Mouse (Mus musculus) layer of hippocampus, adult 18-20 months (tissue): ENCODE measurements around the gene Rpl23. TPM values are rescaled to one million over a fixed set of nuclear protein-coding genes. Genes with fewer than 3 reads are reported as not detected.
A peak's percentile ranks its signal among the peaks of the same experiment; 100 is the strongest.

ENCODE experiments used
- DNase-seq, 2 experiments: peaks; one replicate each; pipeline ENCODE4 v3.0.0; 2022; ENCODE audit warnings: low spot score in 2 of 2
- total RNA-seq, 2 experiments: library from RNA; stranded (reverse); gene quantifications; 2 replicates each; pipeline ENCODE4 v1.2.3; 2021

Gene Rpl23
- total RNA-seq, 2 experiments from 2014 or later: 367 to 379 TPM

DNA sequence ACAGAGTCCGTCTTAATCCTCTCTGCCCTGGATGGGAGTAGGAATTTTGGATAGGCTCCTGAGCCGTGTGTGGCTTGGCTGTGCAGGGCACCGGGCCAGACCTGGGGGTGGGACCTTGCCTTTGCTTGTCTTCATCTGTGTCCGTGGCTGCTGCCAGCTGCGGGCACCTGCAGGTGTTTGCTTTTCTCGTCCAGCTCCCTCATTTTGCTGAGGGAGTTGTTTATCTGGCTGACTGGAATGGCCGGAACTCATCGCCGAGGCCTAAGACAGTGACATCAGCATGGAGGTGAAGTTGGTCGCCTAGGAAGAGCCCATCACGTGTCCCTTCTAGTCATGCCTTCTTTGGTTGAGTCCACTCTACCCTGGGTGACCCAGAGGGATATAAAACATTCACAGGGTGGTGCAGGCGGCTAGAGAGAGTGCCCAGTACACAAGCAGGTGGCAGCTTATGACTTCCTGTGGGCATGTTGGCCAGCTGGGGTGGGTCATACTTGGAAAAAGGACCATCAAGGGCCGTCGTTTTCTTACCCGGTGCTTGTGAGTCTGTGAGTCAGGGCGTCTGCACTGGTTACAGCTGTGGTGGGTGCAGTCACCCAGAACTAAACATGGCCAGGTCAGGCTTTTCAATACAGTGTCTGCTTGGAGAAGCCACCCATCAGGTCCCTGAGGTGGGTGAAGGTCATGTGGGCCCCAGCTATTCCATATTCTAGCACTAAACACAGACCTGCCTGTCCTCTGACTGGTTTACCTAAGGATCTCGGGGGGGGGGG is 31.7 kb upstream of the Rpl23 start:
- DNase-seq: no peak

DNA sequence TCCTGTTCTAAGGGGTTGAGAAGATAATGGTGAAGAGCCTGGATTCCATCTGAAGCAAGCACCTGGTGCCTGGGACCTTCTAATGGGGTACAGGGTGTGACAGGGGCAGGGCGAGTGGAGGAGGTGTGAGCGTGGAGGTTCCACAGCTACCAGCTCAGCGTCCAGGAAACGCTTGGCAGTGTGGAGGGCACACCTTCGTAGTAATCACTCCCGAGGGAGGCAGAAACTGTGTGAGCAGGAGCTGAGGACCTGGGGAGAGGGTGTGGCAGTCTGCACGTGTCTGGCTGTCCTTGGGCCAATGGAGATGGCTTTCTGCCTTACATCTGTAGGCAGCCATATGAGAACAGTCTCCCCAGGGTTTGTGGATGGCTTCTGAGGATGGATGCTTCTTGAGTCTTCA is 30.8 kb upstream of the Rpl23 start:
- DNase-seq: no peak

DNA sequence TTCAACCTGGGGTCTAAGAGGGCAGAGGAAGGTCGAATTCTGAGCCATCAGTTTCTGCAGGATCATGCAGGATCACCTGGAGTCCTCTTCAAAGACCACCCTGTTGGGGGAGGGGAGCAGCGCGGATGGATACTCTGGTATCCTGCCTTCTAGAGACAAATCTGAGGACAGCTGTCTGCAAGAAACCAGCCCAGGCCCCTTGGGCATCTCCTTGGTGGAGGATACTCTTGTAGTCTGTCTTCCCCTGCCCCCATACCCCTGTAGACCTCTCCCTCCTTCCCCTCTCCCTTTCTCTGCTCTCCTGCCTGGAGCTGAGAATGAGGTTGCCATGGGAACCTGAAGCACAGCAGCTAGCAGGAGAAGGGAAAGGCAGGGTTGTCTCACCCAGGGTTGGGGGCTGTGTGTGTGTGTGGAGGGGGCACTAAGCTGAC is 30.3 kb upstream of the Rpl23 start:
- DNase-seq: peak; percentile 54 to 56

DNA sequence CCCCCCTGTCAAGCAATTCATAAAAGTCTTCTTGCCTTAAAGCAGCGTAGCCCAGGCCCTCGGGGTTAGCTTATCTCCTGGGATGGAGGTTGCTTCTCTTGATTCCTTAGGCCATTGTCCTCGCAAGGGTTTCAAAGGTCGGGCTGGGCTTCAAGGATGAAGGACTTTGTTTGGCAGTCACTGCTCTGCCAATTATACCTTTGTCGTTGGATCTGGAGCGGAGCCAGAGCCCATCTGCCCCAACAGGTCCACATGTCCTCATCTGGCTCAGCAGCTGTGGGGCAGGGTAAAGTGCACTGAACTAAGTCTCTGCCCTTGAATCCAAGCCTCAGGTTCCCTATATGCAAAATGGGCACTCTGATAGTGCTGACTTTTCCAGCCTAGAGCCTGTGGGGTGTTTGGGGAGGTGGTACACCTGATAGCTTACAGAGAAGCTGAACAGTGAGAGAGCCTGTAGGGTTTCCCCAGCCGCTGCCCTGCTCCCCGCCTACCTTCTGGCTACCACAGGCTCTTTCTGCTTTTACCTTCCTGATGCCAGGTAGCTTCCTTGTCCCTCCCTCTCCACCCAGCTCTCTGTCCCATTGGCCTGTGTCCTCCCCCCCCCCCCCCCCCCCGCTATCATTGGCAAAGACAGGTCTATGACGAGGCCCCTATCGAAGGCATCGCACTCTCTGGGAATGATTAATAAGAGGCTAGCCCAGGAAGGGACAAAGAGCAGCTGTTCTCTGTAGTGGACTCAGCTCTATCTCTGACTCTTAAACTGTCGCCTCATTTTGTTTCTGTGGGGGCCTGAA is 29.5 kb upstream of the Rpl23 start:
- no peak for DNase-seq

DNA sequence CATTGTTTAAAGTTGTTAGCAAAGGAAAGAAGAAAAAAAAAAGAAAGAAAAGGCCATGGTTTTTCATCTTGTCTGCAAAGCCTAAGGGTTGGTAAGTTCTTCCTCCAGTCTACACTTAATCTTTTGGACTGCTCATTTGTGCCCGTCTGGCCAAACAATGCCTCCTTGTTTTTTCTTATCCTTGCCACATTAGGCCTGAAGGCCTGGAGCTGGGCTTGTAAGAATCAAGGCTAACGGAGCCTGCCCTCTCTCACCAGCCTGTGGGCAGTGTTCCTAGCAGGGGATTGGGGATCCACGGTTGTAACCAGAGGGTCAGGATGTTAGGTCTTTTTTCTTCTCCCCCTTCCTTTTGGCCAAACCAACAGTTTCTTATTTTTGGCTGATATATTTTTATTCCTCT is 28.7 kb upstream of the Rpl23 start:
- DNase-seq: no peak

DNA sequence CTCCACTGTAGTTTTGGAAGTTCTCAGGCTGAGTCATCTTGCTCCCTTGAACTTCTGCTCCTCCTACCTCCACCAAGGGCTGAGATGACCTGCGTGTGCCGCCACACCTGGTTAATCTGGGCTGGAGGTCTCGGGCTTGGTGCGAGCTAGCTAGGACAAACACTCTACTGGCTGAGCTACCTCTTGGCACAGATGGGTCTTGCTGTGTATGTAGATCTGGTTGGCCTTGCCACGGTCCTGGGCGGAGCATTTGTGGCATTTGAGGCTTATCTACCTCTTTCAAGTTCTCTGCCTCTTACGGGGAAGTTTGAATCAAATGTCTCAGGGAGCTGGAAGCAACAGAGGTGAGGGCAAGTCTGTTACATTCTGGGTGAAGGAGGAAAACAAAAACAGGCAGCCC is 28.1 kb upstream of the Rpl23 start:
- DNase-seq: no peak

DNA sequence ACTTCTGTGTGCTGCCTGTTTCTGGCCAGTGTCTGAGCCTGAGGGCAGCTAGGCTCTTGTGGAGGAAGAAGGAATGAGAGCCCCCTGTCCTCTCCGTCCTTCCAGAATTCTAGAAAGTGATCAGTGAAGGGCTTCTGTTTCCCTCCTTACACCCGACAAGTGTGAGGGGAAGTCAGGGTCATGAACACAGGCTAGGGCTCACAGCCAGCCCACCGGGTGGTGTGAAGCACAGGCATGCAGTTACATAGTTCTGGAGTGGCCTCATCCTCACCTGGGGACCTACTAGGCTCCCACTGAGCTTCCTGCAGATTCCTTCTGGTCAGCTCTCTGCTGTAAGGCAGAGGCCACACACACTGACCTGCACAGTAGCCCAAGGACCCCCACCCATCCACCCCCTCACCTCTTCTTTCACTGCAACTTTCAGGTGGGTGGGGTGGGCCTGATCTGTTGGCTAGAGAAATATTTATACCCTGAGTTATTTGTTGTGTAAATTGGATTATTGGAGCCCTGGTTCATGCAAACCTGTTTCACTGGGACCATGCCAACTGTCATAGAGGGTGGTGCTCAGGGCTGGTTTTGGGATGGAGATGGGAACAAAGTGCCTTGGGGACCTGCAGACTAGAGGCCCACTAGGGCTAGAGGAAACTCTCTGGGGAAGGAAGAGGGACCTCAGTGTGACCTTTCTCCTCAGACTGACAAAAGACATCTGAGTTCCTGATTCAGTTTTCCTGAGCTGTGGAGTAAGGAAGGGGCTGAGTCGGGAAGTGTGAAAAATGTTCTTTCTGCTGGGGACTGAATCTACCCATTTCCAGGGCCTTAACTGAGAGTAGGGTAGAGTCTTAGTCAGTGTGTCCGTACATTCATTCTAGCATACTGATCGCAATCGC is 27.2 kb upstream of the Rpl23 start:
- no peak for DNase-seq

DNA sequence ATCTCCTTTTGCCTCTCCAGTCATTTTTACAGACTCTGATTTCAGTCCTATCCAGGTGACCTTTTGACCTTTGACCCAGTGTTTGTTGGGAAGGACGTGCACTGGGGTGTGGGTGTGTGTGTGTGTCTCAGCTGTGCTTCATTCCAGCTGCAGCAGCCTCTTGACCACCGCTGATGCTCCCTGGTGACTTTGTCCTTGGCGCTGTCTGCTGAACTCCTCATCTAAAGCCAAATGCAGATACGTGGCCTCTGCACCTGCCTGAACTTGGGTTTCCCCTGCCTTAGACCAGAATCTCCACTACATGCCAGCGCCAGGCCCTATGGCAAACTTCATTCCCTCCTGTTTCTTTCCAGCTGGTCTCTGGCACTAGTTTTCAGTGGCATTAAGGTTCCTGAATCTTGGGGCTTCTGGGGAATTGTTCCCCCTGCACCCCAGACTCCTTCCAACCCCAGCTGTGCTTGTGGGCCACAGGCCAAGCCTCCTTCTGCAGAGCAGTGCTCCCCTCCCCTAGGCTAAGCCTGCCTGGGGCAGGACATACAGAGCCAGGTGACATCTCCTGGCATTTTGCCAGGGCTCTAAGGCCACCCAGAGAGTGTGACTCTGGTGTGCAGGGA is 26.5 kb upstream of the Rpl23 start:
- no peak for DNase-seq

DNA sequence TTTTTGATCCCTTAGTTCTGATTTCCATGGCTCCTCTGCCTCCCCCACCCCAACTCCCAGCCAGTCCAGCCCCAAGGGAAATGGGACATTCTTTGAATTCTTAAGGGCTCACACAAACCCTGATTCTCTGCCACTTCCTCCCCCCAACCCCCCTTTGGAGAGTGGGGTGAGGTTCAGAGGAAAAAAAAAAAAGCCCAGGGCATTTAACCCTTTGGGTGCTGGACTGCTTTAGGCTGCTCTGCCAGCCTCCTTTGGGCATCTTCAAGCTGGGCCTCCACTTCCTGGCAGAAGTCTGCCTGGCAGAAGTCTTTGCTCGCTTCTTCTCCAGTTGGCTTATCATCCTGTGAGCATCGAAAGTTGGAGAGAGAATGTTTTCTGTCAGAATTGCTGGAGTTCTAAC is 25.9 kb upstream of the Rpl23 start:
- no peak for DNase-seq

DNA sequence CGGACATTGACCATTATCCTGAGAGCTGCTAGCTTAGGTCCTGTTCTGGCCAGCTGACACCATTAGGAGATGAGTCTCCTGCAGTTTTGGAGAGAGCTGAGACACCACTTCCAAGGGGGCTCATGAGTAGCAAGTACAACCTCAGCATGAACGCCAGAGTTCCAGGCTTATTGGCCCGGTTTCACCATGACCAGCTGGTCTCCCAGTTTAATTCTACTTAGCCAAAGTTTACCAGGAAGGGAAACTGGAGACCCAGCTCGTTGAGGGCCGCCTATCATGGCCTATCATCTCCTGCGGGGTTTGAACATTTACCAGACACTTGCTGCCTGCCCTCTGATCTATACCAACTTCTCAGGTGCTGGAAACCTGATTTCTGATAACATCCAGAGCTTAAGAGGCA is 25.4 kb upstream of the Rpl23 start:
- no peak for DNase-seq

DNA sequence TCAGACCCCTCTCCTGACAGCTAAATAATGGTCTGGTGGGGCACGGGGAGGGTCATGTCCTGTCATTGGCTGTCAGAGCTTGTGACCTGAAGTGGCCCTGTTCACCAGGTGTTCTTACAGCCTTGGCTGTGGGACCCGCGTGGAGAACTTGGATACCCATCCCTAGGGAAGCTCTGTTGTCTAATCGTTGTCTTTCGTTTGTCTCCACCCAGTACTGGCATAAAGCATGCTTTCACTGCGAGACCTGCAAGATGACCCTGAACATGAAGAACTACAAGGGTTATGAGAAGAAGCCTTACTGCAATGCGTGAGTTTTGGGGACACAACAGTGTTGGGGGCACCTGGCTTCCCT is 24.4 kb upstream of the Rpl23 start:
- DNase-seq: no peak

DNA sequence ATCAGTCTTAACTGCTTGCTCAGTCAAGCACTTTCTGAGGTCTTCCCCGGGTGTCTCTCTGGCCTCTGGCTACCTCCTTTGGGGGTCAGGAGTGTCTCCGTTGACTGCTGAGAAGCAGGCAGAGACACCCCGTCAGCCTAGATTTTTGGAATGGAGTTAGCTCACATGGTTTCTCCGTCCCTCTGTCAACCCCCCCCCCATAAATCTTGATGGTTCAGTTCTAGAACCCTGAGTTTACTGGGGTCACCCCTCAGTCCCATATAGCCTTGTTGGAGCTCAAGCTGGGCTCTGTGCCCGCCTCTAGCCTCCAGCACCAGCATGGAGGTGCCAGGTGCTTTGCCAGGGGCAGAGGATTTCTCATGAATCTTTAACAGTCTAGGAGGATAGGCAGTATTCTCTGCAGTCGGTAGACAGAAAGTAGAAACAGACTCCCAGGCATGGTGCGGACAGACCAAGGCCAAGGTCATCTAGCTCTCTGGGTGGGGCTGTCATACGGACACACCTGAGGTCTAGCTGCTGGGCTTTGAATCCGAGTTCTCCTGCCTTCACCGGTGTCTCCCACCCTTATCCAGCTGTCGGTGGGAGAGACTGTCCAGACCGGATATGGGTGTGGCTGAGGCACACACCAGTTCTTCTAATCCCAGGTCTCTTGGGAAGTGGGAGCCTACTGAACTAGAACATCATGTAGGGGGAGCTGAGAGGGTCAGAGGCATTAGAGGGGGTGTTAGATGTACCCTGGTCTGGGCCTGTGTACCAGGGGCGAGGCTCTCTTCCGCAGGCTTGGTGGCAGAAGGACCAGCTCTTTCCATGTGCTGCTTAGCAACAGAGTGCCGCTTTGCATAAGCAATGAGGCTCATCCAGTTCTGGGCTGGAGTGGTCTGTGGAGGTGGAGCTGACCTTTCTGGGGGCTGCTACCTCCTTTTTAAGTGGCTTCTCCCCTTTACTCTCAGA is 23.7 kb upstream of the Rpl23 start:
- DNase-seq: no peak

DNA sequence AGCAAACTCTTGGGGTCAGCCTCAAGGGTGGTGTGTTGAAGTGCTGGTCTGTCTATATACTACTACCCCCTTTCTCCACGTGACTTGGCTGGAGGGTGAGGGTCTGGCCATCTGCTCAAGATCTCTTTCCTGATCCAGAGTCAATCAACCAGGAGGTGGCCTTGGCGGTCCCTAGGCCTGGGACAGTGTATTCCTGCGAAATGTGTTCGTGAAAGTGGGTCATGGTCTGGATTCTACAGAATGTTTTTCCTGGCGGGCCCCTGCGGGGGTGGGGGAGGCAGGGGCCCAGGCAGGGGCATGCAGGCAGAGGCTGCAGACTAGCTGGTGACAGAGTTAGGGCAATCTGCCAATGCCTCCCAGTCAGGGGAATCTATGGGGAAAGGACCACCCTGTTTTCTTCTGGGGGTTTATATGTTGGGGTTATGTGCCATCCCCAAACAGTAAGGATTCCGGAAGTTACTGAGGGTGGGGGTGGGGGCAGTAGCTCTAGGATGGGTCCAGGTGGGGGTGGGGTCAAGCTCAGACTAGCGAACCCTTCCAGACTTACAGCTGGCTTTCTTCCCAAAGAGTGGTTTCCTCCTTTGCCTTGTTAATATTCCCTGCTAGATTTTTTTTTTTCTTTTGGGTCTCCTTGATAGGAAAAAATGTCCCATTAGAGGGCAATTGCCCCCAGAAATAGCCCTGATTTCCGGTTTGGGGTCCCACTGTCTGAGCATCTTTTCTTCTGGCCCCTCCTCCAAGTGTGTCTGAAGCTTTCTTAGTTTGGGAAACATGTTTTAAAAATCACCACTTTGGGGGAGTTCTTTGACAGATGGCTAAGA is 22.8 kb upstream of the Rpl23 start:
- no peak for DNase-seq

DNA sequence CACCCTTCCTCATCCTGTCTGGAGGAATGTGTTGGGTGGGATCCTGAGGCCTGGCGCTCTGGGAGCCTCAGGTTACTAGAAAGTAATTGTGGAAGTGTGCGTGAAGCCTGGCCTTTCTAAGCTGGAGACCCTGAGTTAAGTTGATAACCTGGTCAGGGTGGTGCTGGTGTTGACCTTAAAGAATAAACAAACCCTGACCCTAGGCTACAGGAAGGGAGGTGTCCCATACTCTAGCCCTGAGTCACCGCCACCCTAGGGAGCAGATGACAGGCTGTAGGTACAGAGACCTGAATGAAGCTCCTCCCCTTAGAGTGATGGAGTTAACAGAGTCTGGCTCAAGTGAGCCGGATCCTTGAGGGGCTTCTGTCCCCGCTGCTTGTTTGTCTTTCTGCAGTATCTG is 21.6 kb upstream of the Rpl23 start:
- no peak for DNase-seq

DNA sequence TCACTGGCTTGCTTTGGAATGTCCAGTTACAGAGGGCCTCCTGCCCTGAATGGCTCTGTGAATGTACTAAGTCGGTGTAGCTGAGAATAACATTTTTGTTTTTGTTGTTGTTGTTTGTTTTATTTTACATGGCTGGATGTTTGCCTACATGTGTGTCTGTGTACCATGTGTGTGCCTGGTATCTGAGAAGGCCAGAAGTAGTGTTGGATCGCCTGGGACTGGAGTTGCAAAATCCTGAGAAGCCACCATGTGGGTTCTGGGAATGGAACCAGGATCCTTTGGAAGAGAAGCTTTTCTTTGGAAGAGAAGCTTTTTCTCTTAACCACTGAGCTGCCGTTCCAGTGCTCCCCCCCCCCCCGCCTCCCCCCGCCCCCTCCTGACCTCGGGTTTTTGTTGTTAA is 20.3 kb upstream of the Rpl23 start:
- no peak for DNase-seq

DNA sequence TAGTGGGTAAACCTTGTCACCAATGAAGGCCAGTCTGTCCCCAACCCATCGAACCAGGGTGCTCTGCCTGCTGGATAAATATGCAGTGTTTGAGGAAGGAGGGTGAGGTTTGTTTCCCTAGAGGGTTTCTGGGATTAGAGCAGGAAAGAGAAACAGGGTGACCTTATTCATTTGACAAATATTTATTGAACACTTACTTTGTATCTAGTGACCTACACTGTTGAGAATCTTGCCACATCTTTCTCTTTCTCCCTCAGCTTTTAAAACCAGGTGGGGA is 19.9 kb upstream of the Rpl23 start:
- no peak for DNase-seq

DNA sequence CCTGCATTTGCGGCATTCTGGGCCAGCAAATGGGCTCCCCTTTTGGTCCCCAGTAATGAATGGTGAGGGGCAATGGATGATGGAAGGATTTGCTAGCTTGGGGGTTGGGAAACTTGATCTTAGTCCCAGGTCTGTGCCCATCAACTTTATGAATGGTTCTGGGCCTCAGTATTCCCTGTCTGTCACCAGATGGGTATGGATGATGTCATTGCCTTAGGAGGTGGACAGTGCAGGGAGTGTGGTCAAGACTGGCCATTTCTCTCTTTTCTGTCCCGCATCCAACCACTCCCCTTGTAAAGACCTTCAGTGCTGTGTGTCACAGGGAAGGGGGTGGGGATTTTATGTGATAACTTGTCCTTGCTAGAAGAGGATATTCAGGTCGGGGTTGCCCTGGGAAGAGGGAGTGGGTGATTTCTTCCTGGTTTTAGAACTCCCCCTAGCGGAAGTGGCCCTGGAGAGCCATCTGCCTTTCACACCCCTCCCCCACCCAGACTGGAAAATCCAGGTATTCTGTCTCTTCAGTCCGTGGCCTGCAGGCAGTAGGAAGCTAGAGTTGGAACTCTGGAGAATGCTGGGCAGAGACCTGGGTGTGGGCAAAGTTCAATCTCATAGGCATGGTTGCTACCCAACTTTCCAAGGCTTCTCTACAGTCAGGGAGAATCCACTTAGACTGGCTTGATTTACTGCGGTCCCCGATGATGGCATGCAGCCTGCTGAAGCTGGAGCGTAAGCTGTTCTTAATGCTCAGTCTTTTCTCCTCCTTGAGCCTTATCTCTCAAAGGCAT is 19.4 kb upstream of the Rpl23 start:
- peak in 1 of 2 experiments; percentile 67 for DNase-seq

DNA sequence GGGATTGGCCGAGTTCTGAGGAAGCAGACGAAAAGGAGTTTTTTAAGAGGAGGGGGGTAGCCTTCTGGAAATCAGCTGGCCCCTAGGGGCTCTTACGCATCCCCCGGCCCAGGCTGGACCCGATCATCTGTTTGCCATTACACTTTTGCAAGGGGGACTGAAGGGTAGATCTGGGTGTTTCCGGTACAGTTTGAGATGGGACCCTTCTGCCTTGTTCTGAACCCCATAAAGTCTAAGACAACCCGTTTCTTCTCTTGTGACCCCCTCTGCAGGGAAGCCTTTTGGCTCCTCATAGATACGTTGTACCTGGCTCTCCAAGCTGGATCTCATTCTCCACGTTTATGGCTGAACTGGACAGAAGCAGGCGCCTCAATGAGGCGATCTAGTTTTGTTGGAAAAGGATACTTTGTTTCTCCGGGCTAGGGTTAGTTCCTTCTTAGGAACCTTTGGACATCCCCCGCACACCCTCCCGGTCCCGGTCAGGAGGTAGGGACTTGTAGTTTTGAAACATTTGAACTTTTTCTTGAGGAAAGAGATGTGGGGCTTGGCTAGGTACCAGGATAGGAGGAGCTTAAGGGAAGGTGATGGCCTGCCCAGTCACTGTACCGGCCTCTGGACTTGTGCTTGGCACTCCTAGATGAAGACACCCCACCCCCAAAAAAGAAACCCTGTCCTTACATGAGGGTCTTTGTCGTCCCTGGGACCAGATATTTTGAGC is 18.6 kb upstream of the Rpl23 start:
- DNase-seq: no peak
